Mouse (Mus musculus) hindbrain, postnatal 0 days (tissue): ENCODE measurements around the gene Cfap61. TPM values are rescaled to one million over a fixed set of nuclear protein-coding genes. Genes with fewer than 3 reads are reported as not detected.

ENCODE experiments used
- ATAC-seq: fragments of 200-750 bp; cut with Nextera tagmentation; 2 replicates; pipeline ENCODE4 v1.8.0; 2017; ENCODE audit warnings: mild to moderate bottlenecking, moderate TSS enrichment, moderate library complexity
- DNase-seq: peaks from one replicate; pipeline ENCODE4 v3.0.0-alpha.2; 2015; ENCODE audit warnings: low spot score
- H3K27ac ChIP-seq: fragments of 300-500 bp; sonication (generic); 2 replicates; pipeline ENCODE4 v1.5.1; 2014; ENCODE audit warnings: mild to moderate bottlenecking
- H3K27me3 ChIP-seq: fragments of 300-500 bp; sonication (generic); 2 replicates; pipeline ENCODE4 v1.6.1; 2014; ENCODE audit warnings: low read length, mixed read lengths; ENCODE audit not compliant: insufficient read depth
- H3K36me3 ChIP-seq: fragments of 300-500 bp; sonication (generic); 2 replicates; pipeline ENCODE4 v1.6.1; 2014; ENCODE audit warnings: low read length, mixed read lengths; ENCODE audit not compliant: insufficient read depth
- H3K4me1 ChIP-seq: fragments of 300-500 bp; sonication (generic); 2 replicates; pipeline ENCODE4 v1.6.1; 2014; ENCODE audit warnings: antibody characterized with exemption, low read length, mixed read lengths; ENCODE audit not compliant: insufficient read depth
- H3K4me2 ChIP-seq: fragments of 300-500 bp; sonication (generic); 2 replicates; pipeline ENCODE4 v1.6.1; 2014; ENCODE audit warnings: low read depth, mild to moderate bottlenecking, low read length, moderate library complexity, mixed read lengths
- H3K4me3 ChIP-seq: fragments of 300-500 bp; sonication (generic); 2 replicates; pipeline ENCODE4 v1.5.1; 2014; ENCODE audit warnings: low read length
- H3K9ac ChIP-seq: fragments of 300-500 bp; sonication (generic); replicated peaks from 2 replicates; pipeline ENCODE4 v1.6.1; 2014; ENCODE audit warnings: mild to moderate bottlenecking, low read length, moderate library complexity, mixed read lengths
- H3K9me3 ChIP-seq: fragments of 300-500 bp; sonication (generic); 2 replicates; pipeline ENCODE4 v1.6.1; 2016; ENCODE audit warnings: low read length, mixed read lengths
- CTCF ChIP-seq: IDR thresholded peaks from 2 replicates; pipeline ENCODE4 v1.5.1; 2016; ENCODE audit warnings: antibody characterized with exemption, control low read depth, low read depth
- WGBS: fragments of 180-500 bp; shearing (Covaris S2); extraction: QIAGEN DNeasy Blood & Tissue Kit; methylation state at CpG from one replicate; pipeline ENCODE4 v1.1.7; 2014; 5-methylcytosine and 5-hydroxymethylcytosine counted together
- polyA plus RNA-seq: library from polyadenylated mRNA; unstranded; fragments of >200 nt; fragmentation: Nextera tagmentation; extraction: Ambion mirVana; gene quantifications from 2 replicates; pipeline ENCODE4 v1.2.1, GENCODE M21; 2015
- total RNA-seq: library from RNA; depleted of rRNA; stranded (reverse); fragments of >200 nt; gene quantifications from 2 replicates; pipeline ENCODE4 v1.2.3, GENCODE M21; 2014

Cfap61 gene
- total and polyA plus RNA-seq, 2 experiments from 2014 or later, result 3.7 to 4.1 TPM

GRCm38 (mm10) chr2:146080282-146080681, 145.7 kb downstream of the Cfap61 start:
- Histone ChIP-seq H3K36me3 (no peaks in the 10 kb centered on the region), H3K4me2 (no peak overlapping the region), H3K27me3 (no peaks in the 10 kb centered on the region), H3K4me1 (no peaks in the 10 kb centered on the region), H3K27ac (no peak overlapping the region), H3K9me3 (no peaks in the 10 kb centered on the region), H3K4me3 (no peak overlapping the region), H3K9ac (no peak overlapping the region)
- WGBS, result 94% methylated on average over 4 of the region's 4 CpGs
- ATAC-seq (no peak), DNase-seq (no peak)
- TF ChIP-seq CTCF, result no peak

DNA sequence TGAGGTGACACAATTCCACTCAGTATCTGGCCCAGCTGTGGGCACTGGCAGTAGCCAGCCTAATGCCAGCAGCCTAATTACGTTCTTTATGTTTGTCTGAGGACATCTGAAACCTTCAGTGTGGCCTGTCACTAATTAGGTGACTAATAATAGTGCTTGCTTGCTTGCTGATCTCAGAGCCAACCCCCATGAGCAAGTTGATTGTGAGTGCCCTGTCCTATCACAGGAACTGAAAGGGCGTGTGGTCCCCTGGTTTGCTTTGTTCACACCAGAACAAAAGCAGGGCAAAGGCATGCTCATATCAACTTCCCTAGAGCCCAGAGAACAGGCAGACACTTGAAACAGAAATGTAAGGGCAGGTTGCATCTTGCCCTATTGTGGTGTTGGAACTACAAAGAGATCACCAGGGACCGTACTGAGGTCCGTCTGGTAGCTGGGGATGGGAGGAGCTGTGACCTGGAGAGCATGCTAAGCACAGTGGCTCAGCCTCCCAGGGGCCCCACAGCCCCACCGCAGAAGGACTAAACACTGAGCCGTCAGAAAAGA, 148.8 kb downstream of the Cfap61 start:
- TF ChIP-seq CTCF, result no peak
- no peaks in the 10 kb centered on the region for H3K9me3 ChIP-seq

DNA sequence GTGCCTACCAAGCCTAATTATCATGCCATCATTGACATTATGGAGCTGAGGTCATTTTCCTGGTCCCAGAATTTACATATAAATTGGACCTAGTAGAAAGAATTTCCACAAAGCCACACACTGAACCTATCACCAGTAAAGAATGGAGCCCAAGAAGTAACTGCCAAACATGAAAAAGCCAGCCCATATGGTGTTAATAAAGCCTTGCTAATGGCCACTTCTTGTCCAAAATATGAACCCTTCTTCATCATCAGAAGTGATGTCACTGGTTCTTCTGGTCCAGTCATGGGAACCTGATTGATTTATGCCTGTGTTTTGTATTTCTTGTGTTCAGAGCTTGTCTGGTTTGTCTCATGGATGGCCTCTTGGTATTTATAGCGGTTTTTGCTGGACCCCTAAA, 152.8 kb downstream of the Cfap61 start:
- no peak overlapping the region for H3K4me2 ChIP-seq
- no peak overlapping the region for H3K9ac ChIP-seq
- no peaks in the 10 kb centered on the region for H3K4me1 ChIP-seq
- no peaks in the 10 kb centered on the region for H3K9me3 ChIP-seq
- ATAC-seq (no peak), DNase-seq (no peak)
- no peaks in the 10 kb centered on the region for H3K36me3 ChIP-seq
- no peak overlapping the region for H3K4me3 ChIP-seq
- 89% methylated on average over 1 of the region's 1 CpGs for WGBS
- H3K27ac ChIP-seq, result no peak overlapping the region
- H3K27me3 ChIP-seq, result no peaks in the 10 kb centered on the region
- TF ChIP-seq CTCF, result no peak

More for the DNA sequence above, 148.8 kb downstream of the Cfap61 start:
- Histone ChIP-seq H3K9ac (no peak overlapping the region), H3K4me2 (no peak overlapping the region), H3K4me1 (no peaks in the 10 kb centered on the region), H3K27ac (no peak overlapping the region), H3K4me3 (no peak overlapping the region), H3K36me3 (no peaks in the 10 kb centered on the region), H3K27me3 (no peaks in the 10 kb centered on the region)
- no peak for ATAC-seq
- DNase-seq, result no peak
- 44% methylated on average over 6 of the region's 6 CpGs for WGBS

GRCm38 (mm10) chr2:146089157-146089692, 154.6 kb downstream of the Cfap61 start:
- no peak overlapping the region for H3K9ac ChIP-seq
- TF ChIP-seq CTCF, result no peak
- H3K9me3 ChIP-seq, result no peaks in the 10 kb centered on the region
- H3K4me2 ChIP-seq, result no peak overlapping the region
- H3K4me3 ChIP-seq, result no peak overlapping the region
- no peaks in the 10 kb centered on the region for H3K4me1 ChIP-seq
- 39% methylated on average over 6 of the region's 6 CpGs for WGBS
- DNase-seq, result no peak
- no peaks in the 10 kb centered on the region for H3K27me3 ChIP-seq
- no peak overlapping the region for H3K27ac ChIP-seq
- no peak for ATAC-seq
- no peaks in the 10 kb centered on the region for H3K36me3 ChIP-seq

- Histone ChIP-seq H3K9ac (no peak overlapping the region), H3K9me3 (no peaks in the 10 kb centered on the region), H3K27ac (no peak overlapping the region), H3K27me3 (no peaks in the 10 kb centered on the region), H3K4me2 (no peak overlapping the region), H3K4me1 (no peaks in the 10 kb centered on the region), H3K36me3 (no peaks in the 10 kb centered on the region), H3K4me3 (no peak overlapping the region)
- ATAC-seq (no peak), DNase-seq (no peak)
- TF ChIP-seq CTCF, result no peak
- WGBS, result 96% methylated on average over 5 of the region's 5 CpGs
Observed at GRCm38 (mm10) chr2:146097532-146097931, 162.9 kb downstream of the Cfap61 start.

DNA sequence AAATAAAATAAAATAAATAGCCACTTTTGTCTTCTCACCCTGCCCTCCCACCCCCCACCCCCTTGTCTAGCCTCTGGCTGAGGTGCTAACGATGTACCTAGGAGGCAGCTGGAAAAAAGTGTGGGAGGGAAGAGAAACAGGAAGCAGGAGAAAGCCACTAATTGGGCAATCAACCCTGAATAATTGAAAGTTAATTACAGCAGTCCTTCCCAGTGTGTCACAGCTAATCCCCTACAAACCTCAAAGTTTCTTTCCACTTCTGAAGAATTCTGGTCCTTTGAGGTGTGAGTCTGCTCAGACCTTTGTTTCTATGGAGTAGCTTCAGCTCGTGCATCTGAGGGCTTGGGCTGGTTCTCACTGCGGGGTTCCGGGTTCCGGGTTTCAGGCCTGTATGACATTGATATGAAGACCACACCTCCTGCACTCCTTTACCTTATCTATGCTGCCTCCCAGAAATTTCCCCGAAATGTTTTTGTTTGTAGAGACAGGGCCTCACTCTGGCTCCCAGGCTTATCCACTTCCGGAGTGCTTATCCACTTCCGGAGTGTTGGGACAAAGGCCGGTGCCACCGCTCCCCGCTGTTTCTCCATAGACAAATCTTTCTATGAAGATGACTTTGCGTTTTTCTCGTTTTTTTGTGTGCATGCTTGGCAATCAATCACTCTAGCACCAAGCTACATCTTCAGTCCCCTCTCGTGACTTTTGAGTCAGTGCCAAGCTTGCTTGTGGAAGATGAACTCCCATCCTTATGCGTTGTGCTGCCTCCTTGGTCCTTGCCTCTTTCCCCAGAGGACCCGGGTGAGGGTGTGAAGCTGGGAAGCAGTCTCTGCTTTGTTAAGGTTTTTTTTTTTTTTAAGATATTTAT, 164.5 kb downstream of the Cfap61 start:
- no peak overlapping the region for H3K9ac ChIP-seq
- H3K36me3 ChIP-seq, result no peaks in the 10 kb centered on the region
- no peak overlapping the region for H3K4me3 ChIP-seq
- DNase-seq, result no peak
- WGBS, result 62% methylated on average over 16 of the region's 16 CpGs
- no peak for ATAC-seq
- H3K4me1 ChIP-seq, result no peaks in the 10 kb centered on the region
- no peak overlapping the region for H3K4me2 ChIP-seq
- H3K9me3 ChIP-seq, result no peaks in the 10 kb centered on the region
- TF ChIP-seq CTCF, result no peak
- H3K27ac ChIP-seq, result no peak overlapping the region
- no peaks in the 10 kb centered on the region for H3K27me3 ChIP-seq

DNA sequence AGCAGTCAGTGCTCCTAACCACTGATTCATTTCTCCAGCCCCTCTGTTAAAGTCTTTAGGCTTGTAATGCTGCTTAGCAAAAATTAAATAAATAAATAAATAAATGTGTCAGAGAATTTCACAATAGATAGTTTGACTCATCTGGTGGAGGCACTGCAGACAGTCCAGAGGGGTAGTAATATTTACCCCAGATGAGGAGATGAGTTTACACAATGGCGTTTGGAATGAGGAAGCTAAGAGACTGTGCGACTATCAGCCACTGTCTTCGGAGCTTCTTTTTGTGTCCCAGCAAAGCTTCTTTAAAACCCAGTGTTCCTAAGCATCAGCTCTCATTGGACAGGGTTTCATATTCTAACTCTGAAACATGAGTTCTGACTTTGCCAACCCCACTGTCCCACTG, 165.3 kb downstream of the Cfap61 start:
- Histone ChIP-seq H3K9ac (no peak overlapping the region), H3K4me1 (no peaks in the 10 kb centered on the region), H3K4me3 (no peak overlapping the region), H3K27ac (no peak overlapping the region), H3K27me3 (no peaks in the 10 kb centered on the region), H3K9me3 (no peaks in the 10 kb centered on the region), H3K4me2 (no peak overlapping the region), H3K36me3 (no peaks in the 10 kb centered on the region)
- WGBS, result 94% methylated on average over 3 of the region's 3 CpGs
- no peak for TF ChIP-seq CTCF
- DNase-seq (no peak), ATAC-seq (no peak)
